Mouse (Mus musculus) kidney, adult 2 months (tissue): ENCODE measurements around the gene Fkbp5.

Experiments
- CTCF ChIP-seq: fragments of 200-500 bp; conservative IDR thresholded peaks from 2 replicates; pipeline ENCODE4 v1.5.1; 2011; ENCODE audit warnings: low read depth, mild to moderate bottlenecking, control low read depth, low read length, moderate library complexity, mixed read lengths; ENCODE audit not compliant: insufficient read depth, insufficient read length
- POLR2A ChIP-seq: fragments of 200-500 bp; IDR thresholded peaks from one replicate; pipeline ENCODE4 v1.6.1; 2011; ENCODE audit warnings: low read depth, low read length, control low read depth

GRCm38 (mm10) chr17:28433029-28433428 lies 84.3 kb downstream of the Fkbp5 start:
- TF ChIP-seq CTCF: no peak
- TF ChIP-seq POLR2A: no peak
